Mouse (Mus musculus) splenic B cell, adult 2 months (primary cell): ENCODE results near the gene Exosc2.
"Not testable (repeated sequence)": the region's sequence is repeated elsewhere in the genome, so short reads cannot be mapped to it uniquely, and the experiment has no call there.

Experiments
- DNase-seq: peaks from one replicate; pipeline ENCODE4 v3.0.0-alpha.2; 2011; ENCODE audit warnings: low read depth, low spot score
- H3K27me3 ChIP-seq: 2 replicates; pipeline ENCODE4 v1.6.1; 2012; ENCODE audit warnings: mild to moderate bottlenecking, low read length, moderate library complexity, mixed read lengths; ENCODE audit not compliant: control insufficient read depth, poor library complexity, insufficient read depth, severe bottlenecking
- H3K36me3 ChIP-seq: 2 replicates; pipeline ENCODE4 v1.6.1; 2012; ENCODE audit warnings: mild to moderate bottlenecking, low read length, moderate library complexity, mixed read lengths; ENCODE audit not compliant: control insufficient read depth, poor library complexity, insufficient read depth, severe bottlenecking

Gene Exosc2

GRCm38 (mm10) chr2:31653971-31654853, 16.3 kb upstream of the Exosc2 start:
- DNase-seq, result peak; percentile 20
- H3K27me3 ChIP-seq, result no peaks in the 10 kb centered on the region; the same call in 1 of the 2 replicates
- H3K36me3 ChIP-seq, result no peaks in the 10 kb centered on the region

GRCm38 (mm10) chr2:31654854-31655559, 15.5 kb upstream of the Exosc2 start:
- Histone ChIP-seq H3K27me3 (no peaks in the 10 kb centered on the region; the same call in 1 of the 2 replicates), H3K36me3 (no peaks in the 10 kb centered on the region)
- DNase-seq, result peak; percentile 50

GRCm38 (mm10) chr2:31656374-31656773, 14.1 kb upstream of the Exosc2 start:
- H3K27me3 ChIP-seq, result no peaks in the 10 kb centered on the region
- no peaks in the 10 kb centered on the region for H3K36me3 ChIP-seq
- DNase-seq, result no peak

GRCm38 (mm10) chr2:31662939-31663803, 7.3 kb upstream of the Exosc2 start:
- DNase-seq, result no peak
- H3K27me3 ChIP-seq, result no peaks in the 10 kb centered on the region; the same call in 1 of the 2 replicates
- no peaks in the 10 kb centered on the region for H3K36me3 ChIP-seq

- Histone ChIP-seq H3K27me3 (no peaks in the 10 kb centered on the region; the same call in 1 of the 2 replicates), H3K36me3 (no peaks in the 10 kb centered on the region)
- no peak for DNase-seq
Observed at GRCm38 (mm10) chr2:31663804-31664180, 6.7 kb upstream of the Exosc2 start.

GRCm38 (mm10) chr2:31667332-31667731, 3.2 kb upstream of the Exosc2 start:
- Histone ChIP-seq H3K27me3 (no peaks in the 10 kb centered on the region; the same call in 1 of the 2 replicates), H3K36me3 (no peaks in the 10 kb centered on the region)
- peak; percentile 32 for DNase-seq

GRCm38 (mm10) chr2:31678641-31679040, 8.1 kb downstream of the Exosc2 start:
- no peak for DNase-seq
- H3K36me3 ChIP-seq, result peaks cover 4% of the 10 kb centered on the region
- H3K27me3 ChIP-seq, result no peaks in the 10 kb centered on the region

GRCm38 (mm10) chr2:31681051-31681707, 10.7 kb downstream of the Exosc2 start:
- H3K36me3 ChIP-seq, DNase-seq, H3K27me3 ChIP-seq: not testable (repeated sequence)

GRCm38 (mm10) chr2:31681731-31682235, 11.3 kb downstream of the Exosc2 start:
- H3K27me3 ChIP-seq, result no peaks in the 10 kb centered on the region
- no peak for DNase-seq

GRCm38 (mm10) chr2:31683666-31684065, 13.2 kb downstream of the Exosc2 start:
- Histone ChIP-seq H3K27me3 (no peaks in the 10 kb centered on the region), H3K36me3 (peaks cover 1% of the 10 kb centered on the region; the same call in 1 of the 2 replicates)
- peak; percentile 79 for DNase-seq

More at GRCm38 (mm10) chr2:31681731-31682235, 11.3 kb downstream of the Exosc2 start:
- H3K36me3 ChIP-seq, result peaks cover 4% of the 10 kb centered on the region

GRCm38 (mm10) chr2:31688074-31688925, 17.8 kb downstream of the Exosc2 start, which contains the start of gene Abl1:
Abl1 (plus strand) TSS chr2:31688376.
- H3K36me3 ChIP-seq, result no peaks in the 10 kb centered on the region
- no peaks in the 10 kb centered on the region for H3K27me3 ChIP-seq
- DNase-seq, result peak; percentile 95

- Histone ChIP-seq H3K36me3 (no peaks in the 10 kb centered on the region), H3K27me3 (no peaks in the 10 kb centered on the region)
- DNase-seq, result no peak
Observed at GRCm38 (mm10) chr2:31689045-31689444, 18.5 kb downstream of the Exosc2 start.

- no peaks in the 10 kb centered on the region for H3K36me3 ChIP-seq
- no peak for DNase-seq
- no peaks in the 10 kb centered on the region for H3K27me3 ChIP-seq
Observed at GRCm38 (mm10) chr2:31690063-31690462, 19.5 kb downstream of the Exosc2 start.
